Mouse (Mus musculus) heart, postnatal 0 days (tissue): ENCODE data around the gene Med25. TPM values are rescaled to one million over a fixed set of nuclear protein-coding genes. Genes with fewer than 3 reads are reported as not detected.
A peak's percentile ranks its signal among the peaks of the same experiment; 100 is the strongest.

Experiments
- ATAC-seq: fragments of 200-750 bp; cut with Nextera tagmentation; 2 replicates; pipeline ENCODE4 v1.8.0; 2017; ENCODE audit warnings: low read depth, moderate number of reproducible peaks, moderate library complexity; ENCODE audit not compliant: insufficient read depth
- DNase-seq: peaks from one replicate; pipeline ENCODE4 v3.0.0-alpha.2; 2016; ENCODE audit warnings: low spot score
- H3K27ac ChIP-seq: fragments of 300-500 bp; sonication (generic); 2 replicates; pipeline ENCODE4 v1.5.1; 2014; ENCODE audit warnings: low read depth, mild to moderate bottlenecking
- H3K27me3 ChIP-seq: fragments of 300-500 bp; sonication (generic); 2 replicates; pipeline ENCODE4 v1.6.1; 2014; ENCODE audit warnings: low read length, mixed read lengths; ENCODE audit not compliant: control insufficient read depth, insufficient read depth
- H3K36me3 ChIP-seq: fragments of 300-500 bp; sonication (generic); replicated peaks from 2 replicates; pipeline ENCODE4 v1.6.1; 2014; ENCODE audit warnings: low read length, mixed read lengths; ENCODE audit not compliant: control insufficient read depth, insufficient read depth
- H3K4me1 ChIP-seq: fragments of 300-500 bp; sonication (generic); 2 replicates; pipeline ENCODE4 v1.6.1; 2014; ENCODE audit warnings: antibody characterized with exemption; ENCODE audit not compliant: control insufficient read depth, insufficient read depth
- H3K4me2 ChIP-seq: fragments of 300-500 bp; sonication (generic); 2 replicates; pipeline ENCODE4 v1.6.1; 2014; ENCODE audit warnings: low read depth, mild to moderate bottlenecking, low read length, moderate library complexity
- H3K4me3 ChIP-seq: fragments of 300-500 bp; sonication (generic); 2 replicates; pipeline ENCODE4 v1.5.1; 2014; ENCODE audit warnings: low read depth, low read length
- H3K9ac ChIP-seq: fragments of 300-500 bp; sonication (generic); replicated peaks from 2 replicates; pipeline ENCODE4 v1.6.1; 2014; ENCODE audit warnings: low read depth, low read length, mixed read lengths
- H3K9me3 ChIP-seq: fragments of 300-500 bp; sonication (generic); replicated peaks from 2 replicates; pipeline ENCODE4 v1.6.1; 2016; ENCODE audit warnings: low read length; ENCODE audit not compliant: control insufficient read depth
- CTCF ChIP-seq: IDR thresholded peaks from 2 replicates; pipeline ENCODE4 v1.5.1; 2016; ENCODE audit warnings: antibody characterized with exemption, control low read depth, low read depth
- EP300 ChIP-seq: IDR thresholded peaks from 2 replicates; pipeline ENCODE4 v1.6.1; 2016; ENCODE audit warnings: antibody characterized with exemption, low read depth
- WGBS: fragments of 180-500 bp; shearing (Covaris S2); extraction: QIAGEN DNeasy Blood & Tissue Kit; methylation state at CpG from one replicate; pipeline ENCODE4 v1.1.7; 2014; 5-methylcytosine and 5-hydroxymethylcytosine counted together
- polyA plus RNA-seq: library from polyadenylated mRNA; unstranded; fragments of >200 nt; fragmentation: Nextera tagmentation; extraction: Ambion mirVana; gene quantifications from 2 replicates; pipeline ENCODE4 v1.2.1, GENCODE M21; 2015
- total RNA-seq: library from RNA; depleted of rRNA; stranded (reverse); fragments of >200 nt; gene quantifications from 2 replicates; pipeline ENCODE4 v1.2.3, GENCODE M21; 2014; ENCODE audit warnings: low replicate concordance

Med25 gene
- total and polyA plus RNA-seq, 2 experiments from 2014 or later, result 73.3 to 112 TPM

DNA sequence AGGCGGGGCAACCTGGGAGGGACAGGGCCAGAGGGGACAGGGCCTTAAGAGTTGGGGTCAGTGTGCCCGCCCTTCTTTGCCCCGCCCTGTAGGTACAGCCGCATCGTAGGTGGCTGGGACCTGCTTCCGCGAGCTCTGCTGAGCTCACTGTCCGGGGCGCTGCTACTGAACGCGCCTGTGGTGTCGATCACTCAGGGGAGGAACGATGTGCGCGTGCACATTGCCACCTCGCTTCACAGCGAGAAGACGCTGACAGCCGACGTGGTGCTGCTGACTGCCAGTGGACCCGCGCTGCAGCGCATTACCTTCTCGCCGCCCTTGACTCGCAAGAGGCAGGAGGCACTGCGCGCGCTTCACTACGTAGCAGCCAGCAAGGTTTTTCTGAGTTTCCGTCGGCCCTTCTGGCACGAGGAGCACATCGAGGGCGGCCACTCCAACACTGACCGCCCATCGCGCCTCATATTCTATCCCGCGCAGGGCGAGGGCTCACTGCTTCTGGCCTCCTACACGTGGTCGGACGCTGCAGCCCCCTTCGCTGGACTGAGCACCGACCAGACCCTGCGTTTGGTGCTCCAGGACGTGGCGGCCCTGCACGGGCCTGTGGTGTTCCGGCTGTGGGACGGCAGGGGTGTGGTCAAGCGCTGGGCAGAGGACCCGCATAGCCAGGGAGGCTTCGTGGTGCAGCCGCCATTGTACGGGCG, 52.9 kb downstream of the Med25 start:
- Histone ChIP-seq H3K27me3 (peaks cover 5% of the 10 kb centered on the region; the same call in 1 of the 2 replicates), H3K9me3 (no peaks in the 10 kb centered on the region), H3K36me3 (peaks cover 39% of the 10 kb centered on the region), H3K27ac (no peak overlapping the region), H3K4me1 (peaks cover 20% of the 10 kb centered on the region), H3K9ac (0 out of 2 replicates have a peak overlapping the region, but pooled peaks have one; percentile 4), H3K4me2 (peak overlapping the region; percentile 58), H3K4me3 (peak overlapping the region; percentile 28)
- 2% methylated on average over 57 of the region's 58 CpGs for WGBS
- DNase-seq (peak; percentile 58), ATAC-seq (peak; percentile 54)
- no peak for TF ChIP-seq CTCF
- peak; percentile 58; the same call in 1 of the 2 replicates for TF ChIP-seq EP300

DNA sequence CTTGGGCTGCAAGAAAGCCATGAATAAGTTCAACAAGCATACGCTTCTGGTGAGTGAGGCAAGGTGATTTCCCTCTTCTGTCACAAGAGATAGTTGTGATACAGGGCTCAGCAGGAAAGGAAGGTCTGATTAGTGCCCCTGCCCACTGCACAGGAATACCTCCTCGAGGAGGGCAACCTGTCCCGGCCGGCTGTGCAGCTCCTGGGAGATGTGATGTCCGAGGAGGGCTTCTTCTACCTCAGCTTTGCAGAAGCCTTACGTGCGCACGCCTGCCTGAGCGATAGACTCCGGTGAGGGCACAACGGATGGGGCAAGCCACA, 53.4 kb downstream of the Med25 start:
- Histone ChIP-seq H3K27ac (no peak overlapping the region), H3K9me3 (no peaks in the 10 kb centered on the region), H3K4me2 (peak overlapping the region; percentile 58), H3K4me1 (peaks cover 20% of the 10 kb centered on the region), H3K4me3 (peak overlapping the region; percentile 28), H3K36me3 (peaks cover 34% of the 10 kb centered on the region), H3K27me3 (peaks cover 5% of the 10 kb centered on the region; the same call in 1 of the 2 replicates), H3K9ac (no peak overlapping the region)
- DNase-seq (no peak), ATAC-seq (no peak)
- 32% methylated on average over 11 of the region's 11 CpGs for WGBS
- no peak for TF ChIP-seq EP300
- no peak for TF ChIP-seq CTCF

DNA sequence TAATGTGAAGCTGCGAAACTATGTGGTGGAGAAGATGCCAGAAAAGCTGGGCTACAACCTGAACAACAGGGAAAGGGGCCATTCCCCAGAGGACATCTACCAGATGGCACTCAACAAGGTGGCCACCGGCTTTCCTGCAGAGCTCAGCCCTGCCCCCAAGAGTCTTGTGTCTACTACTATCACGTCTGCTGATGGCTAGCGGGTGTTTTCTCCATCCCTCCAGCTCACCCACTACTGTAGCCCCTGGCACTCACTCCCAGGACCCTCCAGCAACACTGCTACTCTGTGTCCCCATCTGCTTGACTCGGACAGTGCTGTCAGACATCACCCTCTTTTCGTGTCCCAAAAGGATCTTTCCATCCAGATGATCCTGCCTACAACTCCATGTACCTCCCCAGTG, 54.4 kb downstream of the Med25 start:
- Histone ChIP-seq H3K4me2 (no peak overlapping the region), H3K36me3 (peaks cover 23% of the 10 kb centered on the region), H3K9me3 (no peaks in the 10 kb centered on the region), H3K9ac (no peak overlapping the region), H3K27ac (no peak overlapping the region), H3K27me3 (peaks cover 5% of the 10 kb centered on the region; the same call in 1 of the 2 replicates), H3K4me3 (no peak overlapping the region), H3K4me1 (peaks cover 20% of the 10 kb centered on the region)
- DNase-seq (no peak), ATAC-seq (no peak)
- TF ChIP-seq CTCF, result no peak
- TF ChIP-seq EP300, result no peak
- WGBS, result 82% methylated on average over 6 of the region's 6 CpGs

DNA sequence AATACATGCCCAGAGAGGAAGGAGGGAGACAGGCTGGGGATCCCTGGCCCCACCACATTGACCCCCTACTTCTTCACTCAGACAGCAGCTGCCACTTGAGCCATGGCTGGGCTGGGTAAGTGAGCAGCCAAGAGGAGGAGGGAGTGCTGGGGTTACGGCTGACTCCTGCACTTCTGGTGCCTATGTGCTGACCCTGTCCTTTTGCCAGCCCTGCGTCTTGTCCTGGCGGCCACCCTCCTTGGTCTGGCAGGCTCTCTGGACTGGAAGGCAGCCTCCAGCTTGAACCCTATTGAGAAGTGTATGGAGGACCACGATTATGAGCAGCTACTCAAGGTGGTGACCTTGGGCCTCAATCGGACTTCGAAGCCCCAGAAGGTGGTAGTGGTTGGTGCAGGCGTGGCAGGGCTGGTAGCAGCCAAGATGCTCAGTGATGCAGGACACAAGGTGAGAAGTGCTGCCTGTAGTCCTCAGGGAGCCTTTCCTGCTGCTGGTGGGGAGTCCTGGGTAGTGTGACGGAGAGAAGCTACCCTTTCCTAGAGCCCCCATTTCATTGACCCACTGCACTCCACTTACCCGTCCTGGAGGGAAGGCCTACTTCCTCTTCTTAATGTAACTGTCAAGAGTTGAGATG, 56.0 kb downstream of the Med25 start:
- H3K36me3 ChIP-seq, result peaks cover 18% of the 10 kb centered on the region
- no peak overlapping the region for H3K9ac ChIP-seq
- no peak overlapping the region for H3K4me3 ChIP-seq
- no peak for TF ChIP-seq CTCF
- TF ChIP-seq EP300, result no peak
- DNase-seq, result no peak
- ATAC-seq, result no peak
- peaks cover 5% of the 10 kb centered on the region; the same call in 1 of the 2 replicates for H3K27me3 ChIP-seq
- WGBS, result 80% methylated on average over 9 of the region's 9 CpGs
- peaks cover 20% of the 10 kb centered on the region for H3K4me1 ChIP-seq
- no peaks in the 10 kb centered on the region for H3K9me3 ChIP-seq
- H3K27ac ChIP-seq, result no peak overlapping the region
- no peak overlapping the region for H3K4me2 ChIP-seq

DNA sequence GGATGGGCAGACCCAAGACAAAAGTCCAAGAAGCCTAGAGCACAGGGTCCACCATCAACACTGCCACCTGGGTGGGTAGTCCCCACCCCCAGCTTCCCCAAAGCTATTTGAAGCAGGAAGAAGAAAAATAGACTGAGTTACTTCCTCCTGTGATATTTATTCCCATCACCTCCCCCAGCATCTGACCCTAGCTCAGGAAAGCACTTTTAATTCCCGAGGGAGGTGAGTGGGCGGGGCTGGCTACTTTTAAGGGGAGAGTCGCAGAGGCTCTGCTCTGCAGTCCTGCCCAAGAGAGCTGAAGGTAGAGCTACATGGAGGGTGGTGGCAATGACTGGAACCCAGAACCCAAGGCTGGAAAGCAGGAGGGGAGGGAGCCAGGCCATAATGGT, 56.5 kb downstream of the Med25 start:
- H3K9ac ChIP-seq, result no peak overlapping the region
- H3K4me2 ChIP-seq, result no peak overlapping the region
- peaks cover 5% of the 10 kb centered on the region; the same call in 1 of the 2 replicates for H3K27me3 ChIP-seq
- H3K36me3 ChIP-seq, result peaks cover 20% of the 10 kb centered on the region
- no peak for ATAC-seq
- no peak for TF ChIP-seq EP300
- TF ChIP-seq CTCF, result no peak
- H3K9me3 ChIP-seq, result no peaks in the 10 kb centered on the region
- no peak for DNase-seq
- no peak overlapping the region for H3K27ac ChIP-seq
- H3K4me1 ChIP-seq, result peaks cover 20% of the 10 kb centered on the region
- no peak overlapping the region for H3K4me3 ChIP-seq
- 31% methylated on average over 3 of the region's 3 CpGs for WGBS
